Mouse (Mus musculus) embryonic stem cell, embryonic (primary cell): Measurements from ENCODE around the gene Pxn.

ENCODE experiments used
- CTCF ChIA-PET, 4 experiments: fragments of 300-600 bp in 2 of 4; fragments of 350-600 bp in 2 of 4; sonication (Branson Sonifier 250); formaldehyde crosslinking; loops; one replicate each; lab custom pipeline; 2022; ENCODE audit warnings: inconsistent platforms in 2 of 4; lab: Charles Lee
- POLR2A ChIA-PET, 4 experiments: fragments of 300-600 bp in 2 of 4; fragments of 350-600 bp in 2 of 4; sonication (Branson Sonifier 250); formaldehyde crosslinking; loops; one replicate each; lab custom pipeline; 2022; ENCODE audit warnings: antibody characterized with exemption in 4 of 4, inconsistent platforms in 1 of 4; lab: Charles Lee

The Pxn gene

GRCm38 (mm10) chr5:115492711-115493335 lies 13.7 kb upstream of the Pxn start:
- ChIA-PET CTCF (interaction anchor here in 3 of 4 experiments (0.5 to 1.9 kb wide), 7 partner anchors 13 to 700 kb away, joined by 3 to 9 read pairs (median 5); no protein-coding TSS in a partner anchor), POLR2A (interaction anchor here (0.6 to 9.2 kb wide), 65 partner anchors 6 to 341 kb away, joined by 3 to 239 read pairs (median 7); partner anchors contain the start of genes Dynll1 (in 2 of the 4), Rplp0 (in 2 of the 4), Pla2g1b (in 1 of the 4) and Pxn (in 1 of the 4))

GRCm38 (mm10) chr5:115493441-115493840 lies 13.0 kb upstream of the Pxn start:
- CTCF ChIA-PET, result interaction anchor here in 1 of 4 experiments (0.5 to 0.7 kb wide), 3 partner anchors 62 to 134 kb away, joined by 3 to 5 read pairs (median 4); no protein-coding TSS in a partner anchor
- POLR2A ChIA-PET, result interaction anchor here (0.7 to 9.2 kb wide), 15 partner anchors 10 to 731 kb away, joined by 3 to 239 read pairs (median 7); partner anchors contain the start of genes Rplp0 (in 2 of the 4) and Sirt4 (in 1 of the 4)

DNA sequence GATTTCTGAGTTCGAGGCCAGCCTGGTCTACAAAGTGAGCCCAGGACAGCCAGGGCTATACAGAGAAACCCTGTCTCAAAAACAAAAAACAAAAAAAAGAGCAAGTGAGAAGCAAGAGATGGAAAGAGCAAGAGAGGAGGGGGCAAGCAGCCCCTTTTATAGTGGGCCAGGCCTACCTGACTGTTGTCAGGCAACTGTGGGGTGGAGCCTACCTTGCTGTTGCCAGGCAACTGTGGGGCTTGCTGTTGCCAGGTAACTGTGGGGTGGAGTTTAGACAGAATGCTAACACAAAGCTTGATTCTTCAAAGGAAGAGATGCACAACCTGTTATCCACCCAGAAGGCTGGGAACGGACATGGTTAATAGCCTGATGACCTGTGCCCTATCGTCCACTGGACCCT lies 10.9 kb upstream of the Pxn start:
- POLR2A ChIA-PET, result interaction anchor here in 3 of 4 experiments (0.5 to 9.2 kb wide), 42 partner anchors 9 to 954 kb away, joined by 3 to 239 read pairs (median 4); partner anchors contain the start of genes Rplp0 (in 2 of the 3), Sirt4 (in 2 of the 3), Dynll1 (in 1 of the 3) and Rab35 (in 1 of the 3)
- CTCF ChIA-PET, result interaction anchor here in 3 of 4 experiments (0.5 to 1.6 kb wide), 6 partner anchors 9 to 303 kb away, joined by 3 to 5 read pairs (median 3); no protein-coding TSS in a partner anchor

DNA sequence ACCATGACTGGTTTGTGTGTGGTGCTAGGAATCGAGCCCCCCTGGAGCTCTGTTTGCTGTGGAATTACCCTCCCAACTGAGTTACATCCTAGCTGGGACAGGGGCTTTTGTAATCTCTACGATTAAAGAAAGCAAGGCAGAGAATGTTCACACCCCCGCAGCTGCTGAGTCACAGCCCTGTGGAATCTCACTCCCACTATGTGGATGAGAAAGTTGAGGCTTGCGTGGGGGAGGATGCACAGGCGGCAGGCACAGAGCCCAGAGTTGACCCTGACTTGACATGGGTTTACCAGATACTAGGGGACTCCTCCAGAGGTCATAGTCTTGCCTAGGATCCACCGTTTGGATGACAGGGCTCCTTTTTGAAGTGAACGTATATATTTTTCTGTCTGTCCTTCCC lies 9.4 kb upstream of the Pxn start:
- CTCF ChIA-PET, result interaction anchor here in 2 of 4 experiments (0.6 to 1.6 kb wide), 3 partner anchors 8 to 120 kb away, joined by 4 to 5 read pairs (median 4); no protein-coding TSS in a partner anchor
- POLR2A ChIA-PET, result interaction anchor here in 3 of 4 experiments (0.6 to 9.2 kb wide), 19 partner anchors 7 to 439 kb away, joined by 3 to 239 read pairs (median 4); partner anchors contain the start of genes Dynll1 (in 1 of the 3), Rplp0 (in 1 of the 3) and Sirt4 (in 1 of the 3)

- POLR2A ChIA-PET, result interaction anchor here (0.6 to 4.4 kb wide), 25 partner anchors 8 to 766 kb away, joined by 3 to 32 read pairs (median 4); partner anchors contain the start of gene Rplp0 (in 1 of the 4)
These were observed 7.9 kb upstream of the Pxn start for GRCm38 (mm10) chr5:115498307-115499240.

GRCm38 (mm10) chr5:115500383-115500935 lies 6.0 kb upstream of the Pxn start:
- POLR2A ChIA-PET, result interaction anchor here in 3 of 4 experiments (0.5 to 13.0 kb wide), 14 partner anchors 9 to 122 kb away, joined by 3 to 114 read pairs (median 3); partner anchors contain the start of gene Rplp0 (in 1 of the 3)
- CTCF ChIA-PET, result interaction anchor here in 1 of 4 experiments (0.8 to 1.8 kb wide), 2 partner anchors 38 to 56 kb away, joined by 3 to 4 read pairs; no protein-coding TSS in a partner anchor

More at GRCm38 (mm10) chr5:115498307-115499240, 7.9 kb upstream of the Pxn start:
- CTCF ChIA-PET, result interaction anchor here in 3 of 4 experiments (0.6 to 1.3 kb wide), 6 partner anchors 10 to 486 kb away, joined by 3 to 8 read pairs (median 3); no protein-coding TSS in a partner anchor

DNA sequence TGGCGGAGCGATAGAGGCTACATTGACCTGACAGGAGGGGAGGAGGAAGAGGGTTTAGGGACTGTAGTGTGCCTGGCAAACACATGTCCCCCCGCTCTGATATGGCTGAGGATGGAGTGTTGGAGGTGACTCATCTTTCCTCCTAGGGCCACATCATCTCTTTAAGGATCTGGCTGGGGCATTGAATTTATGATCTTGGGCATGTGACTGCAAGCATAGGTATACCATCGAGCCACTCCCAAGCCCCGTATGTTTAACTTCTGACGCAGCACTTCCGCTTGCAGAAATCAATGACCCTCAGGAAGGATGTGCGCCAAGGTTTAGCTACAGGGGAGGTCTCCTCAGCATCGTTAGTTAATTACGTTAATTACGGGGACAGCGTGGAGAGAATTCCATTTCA lies 3.4 kb upstream of the Pxn start:
- CTCF ChIA-PET, result interaction anchor here in 1 of 4 experiments (0.7 to 1.6 kb wide), 2 partner anchors 36 to 72 kb away, joined by 3 to 9 read pairs; no protein-coding TSS in a partner anchor
- POLR2A ChIA-PET, result interaction anchor here in 3 of 4 experiments (0.5 to 13.0 kb wide), 18 partner anchors 9 to 60 kb away, joined by 3 to 114 read pairs (median 4); partner anchors contain the start of gene Rplp0 (in 1 of the 3)

GRCm38 (mm10) chr5:115505617-115506016 lies 859 bp upstream of the Pxn start:
- ChIA-PET CTCF (interaction anchor here in 3 of 4 experiments (0.7 to 1.9 kb wide), 5 partner anchors 9 to 50 kb away, joined by 4 to 8 read pairs (median 6); no protein-coding TSS in a partner anchor), POLR2A (interaction anchor here in 3 of 4 experiments (0.8 to 13.0 kb wide), 11 partner anchors 10 to 53 kb away, joined by 3 to 114 read pairs (median 4); partner anchors contain the start of gene Rplp0 (in 1 of the 3))

GRCm38 (mm10) chr5:115507267-115507980 lies 948 bp downstream of the Pxn start:
- POLR2A ChIA-PET, result interaction anchor here (0.5 to 13.0 kb wide), 30 partner anchors 9 to 566 kb away, joined by 3 to 114 read pairs (median 5); partner anchors contain the start of genes 2210016L21Rik (in 1 of the 4), Rplp0 (in 1 of the 4) and Sirt4 (in 1 of the 4)

DNA sequence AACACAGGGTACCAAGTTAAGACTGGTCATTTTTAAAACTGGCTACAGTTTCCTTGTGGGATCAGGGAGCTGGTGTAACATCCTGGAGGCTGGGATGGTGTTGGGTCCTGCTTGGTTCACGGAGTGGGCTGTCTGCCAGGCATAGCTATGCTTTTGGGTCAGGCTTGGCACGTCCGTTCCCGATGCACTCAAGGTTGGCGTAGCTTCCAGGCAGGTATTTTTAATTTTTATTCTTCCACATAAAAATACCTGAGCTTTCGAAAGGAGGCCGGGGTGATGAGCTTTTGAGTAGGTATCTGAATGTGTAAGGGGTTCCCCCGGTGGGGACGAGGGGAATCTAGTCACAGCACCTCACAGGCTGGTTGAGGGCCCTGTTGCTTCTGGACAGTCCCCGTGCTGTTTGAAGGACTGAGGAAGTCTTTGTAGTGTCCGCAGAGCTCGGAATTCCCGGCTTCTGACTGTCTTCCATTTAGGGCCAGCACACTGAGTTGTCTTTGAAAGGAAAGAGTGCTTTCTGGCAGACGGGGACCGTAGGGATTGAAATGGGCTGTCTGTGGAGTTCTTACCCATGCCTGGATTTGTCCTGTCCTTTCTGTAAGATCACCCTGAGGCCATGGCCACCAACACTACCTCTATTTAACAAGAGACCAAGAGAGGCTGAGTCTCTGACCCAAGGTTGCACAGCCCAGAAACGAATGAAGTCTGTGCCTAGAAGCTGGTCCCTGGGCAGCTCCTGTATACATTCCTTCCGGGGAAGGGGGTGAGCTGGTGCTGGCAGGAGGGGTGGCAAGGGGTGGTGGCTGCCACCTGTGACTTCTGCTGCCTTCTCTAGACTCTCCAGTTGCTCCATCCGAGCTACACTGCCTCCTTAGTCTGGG lies 1.7 kb downstream of the Pxn start:
- ChIA-PET POLR2A (interaction anchor here (0.5 to 13.0 kb wide), 36 partner anchors 8 to 208 kb away, joined by 3 to 114 read pairs (median 5); partner anchors contain the start of genes Rplp0 (in 2 of the 4) and Sirt4 (in 2 of the 4)), CTCF (interaction anchor here in 3 of 4 experiments (0.7 to 3.4 kb wide), 9 partner anchors 9 to 51 kb away, joined by 3 to 31 read pairs (median 4); partner anchors contain the start of gene Rplp0 (in 1 of the 3))

More at GRCm38 (mm10) chr5:115507267-115507980, 948 bp downstream of the Pxn start:
- CTCF ChIA-PET, result interaction anchor here (0.7 to 3.4 kb wide), 8 partner anchors 9 to 52 kb away, joined by 3 to 31 read pairs (median 6); partner anchors contain the start of gene Rplp0 (in 1 of the 4)

DNA sequence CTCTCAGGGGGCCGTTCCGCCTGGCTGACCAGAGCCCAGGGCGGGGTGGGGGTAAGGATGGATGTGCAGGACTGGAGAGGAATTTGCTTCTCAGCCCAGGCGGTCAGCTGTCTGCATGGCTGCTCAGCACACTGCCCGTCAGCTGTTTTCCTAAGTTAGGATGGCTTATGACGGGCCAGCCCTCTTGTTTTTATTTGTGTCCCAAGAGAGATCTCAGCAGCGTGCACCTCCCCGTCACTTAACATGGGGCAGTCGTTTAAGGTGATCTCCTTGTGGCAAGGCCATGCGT lies 2.3 kb downstream of the Pxn start:
- POLR2A ChIA-PET, result interaction anchor here (0.6 to 13.0 kb wide), 38 partner anchors 8 to 314 kb away, joined by 3 to 114 read pairs (median 5); partner anchors contain the start of genes Rplp0 (in 2 of the 4), Sirt4 (in 2 of the 4) and Cabp1 (in 1 of the 4)
- CTCF ChIA-PET, result interaction anchor here in 3 of 4 experiments (0.7 to 3.4 kb wide), 9 partner anchors 9 to 50 kb away, joined by 3 to 31 read pairs (median 6); partner anchors contain the start of gene Rplp0 (in 1 of the 3)

- ChIA-PET CTCF (interaction anchor here in 3 of 4 experiments (0.8 to 3.4 kb wide), 10 partner anchors 10 to 47 kb away, joined by 3 to 31 read pairs (median 6); no protein-coding TSS in a partner anchor), POLR2A (interaction anchor here (0.6 to 13.0 kb wide), 37 partner anchors 9 to 315 kb away, joined by 3 to 114 read pairs (median 5); partner anchors contain the start of genes Rplp0 (in 2 of the 4), Cabp1 (in 1 of the 4), Dynll1 (in 1 of the 4) and Sirt4 (in 1 of the 4))
These were observed 2.9 kb downstream of the Pxn start for GRCm38 (mm10) chr5:115509321-115509761.

DNA sequence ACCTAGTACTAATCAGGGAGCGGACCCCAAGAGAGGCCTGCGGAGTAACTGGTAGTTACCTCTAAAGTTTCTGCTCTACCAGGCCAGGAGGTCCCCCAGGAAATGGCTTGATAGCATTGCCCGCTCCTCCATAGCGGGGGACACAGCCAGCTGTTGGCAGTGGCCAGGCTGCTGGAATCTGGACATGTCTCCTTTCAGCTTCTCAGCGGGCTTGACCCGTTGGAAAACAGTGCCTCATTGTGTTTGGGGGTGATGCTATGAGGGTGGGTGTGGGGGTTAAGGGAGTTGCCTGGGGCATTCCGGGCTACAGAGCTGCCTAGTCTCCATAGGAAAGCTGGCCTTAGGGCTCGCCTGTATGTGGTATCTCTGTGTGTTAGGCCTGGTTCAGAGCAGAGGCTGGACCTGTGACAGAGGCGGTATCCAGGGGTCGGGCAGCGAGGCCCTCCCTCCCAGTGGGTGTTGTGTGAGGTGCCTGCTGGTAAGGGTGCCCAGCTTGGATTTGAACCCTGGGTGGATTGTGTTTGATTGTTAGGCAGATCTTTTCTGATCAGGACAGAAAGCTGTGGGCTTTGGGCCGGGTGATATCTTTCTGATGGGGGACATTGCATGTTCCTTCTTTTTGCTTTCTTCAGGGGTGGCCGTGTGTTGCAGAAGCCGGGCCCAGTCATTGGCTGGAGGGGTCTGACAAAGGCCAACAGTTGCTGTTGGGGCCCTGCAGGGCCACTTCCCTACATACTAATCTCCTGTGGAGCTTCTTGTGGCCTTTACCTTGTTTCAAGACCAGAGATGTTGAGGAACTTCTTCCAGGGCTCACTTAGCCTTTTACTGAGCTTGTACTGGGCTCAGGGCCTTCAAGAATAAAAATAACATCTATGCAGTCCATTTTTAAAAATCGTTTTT lies 3.6 kb downstream of the Pxn start:
- ChIA-PET POLR2A (interaction anchor here (0.6 to 13.0 kb wide), 37 partner anchors 10 to 316 kb away, joined by 3 to 114 read pairs (median 5); partner anchors contain the start of genes Rplp0 (in 2 of the 4), Cabp1 (in 1 of the 4) and Dynll1 (in 1 of the 4)), CTCF (interaction anchor here in 2 of 4 experiments (0.6 to 3.4 kb wide), 9 partner anchors 11 to 593 kb away, joined by 3 to 31 read pairs (median 5); no protein-coding TSS in a partner anchor)
